8 mouse cellular contexts compared by ENCODE assay signal in genomic region chr17:11664610-11665345, GRCm38 (mm10).
DNase-seq lines count a peak whose midpoint lies in the region; ATAC-seq and TF ChIP-seq lines count a peak whose summit lies in the region.

No protein-coding gene starts in this region.

- no peaks in the 10 kb centered on the region for H3K27me3 ChIP-seq in cerebellum, adult 2 months (ENCODE audit: control insufficient read depth, insufficient read depth, low read length)
- H3K27me3 ChIP-seq in lung, postnatal 0 days (replicated peaks; ENCODE audit: insufficient read depth, low read length) = no peaks in the 10 kb centered on the region
- no peaks in the 10 kb centered on the region for H3K27me3 ChIP-seq in stomach, embryonic 15.5 days (replicated peaks)

- H3K4me1 ChIP-seq in cerebellum, adult 2 months (ENCODE audit: control insufficient read depth, insufficient read depth, low read length) = no peaks in the 10 kb centered on the region
- no peaks in the 10 kb centered on the region; the same call in 1 of the 2 replicates for H3K4me1 ChIP-seq in lung, postnatal 0 days (ENCODE audit: insufficient read depth, low read depth, low read length)
- H3K4me1 ChIP-seq in stomach, embryonic 15.5 days = no peaks in the 10 kb centered on the region

- no peak overlapping the region for H3K9ac ChIP-seq in lung, postnatal 0 days (replicated peaks; ENCODE audit: low read depth)
- no peak overlapping the region for H3K9ac ChIP-seq in stomach, embryonic 15.5 days

- H3K4me3 ChIP-seq in cerebellum, adult 2 months (replicated peaks; ENCODE audit: insufficient read depth, low read depth, low read length) = peak overlapping the region; percentile 17
- H3K4me3 ChIP-seq in lung, postnatal 0 days (ENCODE audit: low read depth, low read length) = 0 out of 2 replicates have a peak overlapping the region, but pooled peaks have one; percentile 1
- no peak overlapping the region for H3K4me3 ChIP-seq in stomach, embryonic 15.5 days (replicated peaks)

- no peak overlapping the region for H3K27ac ChIP-seq in cerebellum, adult 2 months (ENCODE audit: insufficient read depth, low read length)
- no peak overlapping the region for H3K27ac ChIP-seq in lung, postnatal 0 days (ENCODE audit: low read length)
- no peak overlapping the region for H3K27ac ChIP-seq in stomach, embryonic 15.5 days

- TF ChIP-seq CTCF in cerebellum, adult 2 months (IDR thresholded peaks at IDR 0.05; ENCODE audit: borderline replicate concordance, insufficient read depth, low read depth, low read length) = no peak
- TF ChIP-seq CTCF in lung, postnatal 0 days (IDR thresholded peaks at IDR 0.05) = no peak

- 0 out of 2 replicates have a peak overlapping the region, but pooled peaks have one; percentile 25 for H3K4me2 ChIP-seq in lung, postnatal 0 days (replicated peaks; ENCODE audit: low read depth, low read length)
- H3K4me2 ChIP-seq in stomach, embryonic 15.5 days = peak overlapping the region; percentile 16

- peak; percentile 5 to 10 for DNase-seq in cerebellum, adult 2 months
- DNase-seq in cerebellum, adult 8-10 months = no peak
- DNase-seq in lung, postnatal 0 days (ENCODE audit: low spot score) = peak; percentile 9
- DNase-seq in lung, postnatal 4 days = no peak
- peak; percentile 30 to 34 for DNase-seq in kidney, postnatal 36 days
- DNase-seq in lung, adult 18-20 months = no peak
- no peak for DNase-seq in left cerebral cortex, adult 11 months (ENCODE audit: low spot score)

- H3K36me3 ChIP-seq in lung, postnatal 0 days (ENCODE audit: insufficient read depth, low read length) = no peaks in the 10 kb centered on the region
- no peaks in the 10 kb centered on the region for H3K36me3 ChIP-seq in stomach, embryonic 15.5 days

- TF ChIP-seq EP300 in lung, postnatal 0 days (IDR thresholded peaks at IDR 0.05) = no peak

- WGBS in cerebellum, adult 2 months = 25% methylated on average over 20 of the region's 20 CpGs
- 41% methylated on average over 20 of the region's 20 CpGs for WGBS in lung, postnatal 0 days
- WGBS in stomach, embryonic 15.5 days = 39% methylated on average over 20 of the region's 20 CpGs

- no peak for TF ChIP-seq POLR2A in cerebellum, adult 2 months (IDR thresholded peaks at IDR 0.05; ENCODE audit: borderline replicate concordance, insufficient read depth, low read length)

- no peaks in the 10 kb centered on the region for H3K9me3 ChIP-seq in lung, postnatal 0 days (ENCODE audit: low read length)
- H3K9me3 ChIP-seq in stomach, embryonic 15.5 days = no peaks in the 10 kb centered on the region

- no peak for ATAC-seq in lung, postnatal 0 days
- ATAC-seq in stomach, embryonic 15.5 days (ENCODE audit: insufficient read depth, low FRiP score, low read depth) = no peak

Comparison
In these comparisons a context has a peak if more than half of its experiments do, and no peak if none do; other contexts are left out.
1. DNase-seq: peak in cerebellum, adult 2 months (2 of 2), lung, postnatal 0 days (single experiment) and kidney, postnatal 36 days (2 of 2); none in cerebellum, adult 8-10 months (single experiment), lung, postnatal 4 days (0 of 2), lung, adult 18-20 months (0 of 2) and left cerebral cortex, adult 11 months (single experiment).